Mouse (Mus musculus): ENCODE measurements around the gene Shank2. TPM values are rescaled to one million over a fixed set of nuclear protein-coding genes. Genes with fewer than 3 reads are reported as not detected.

Gene Shank2
- polyA plus RNA-seq, 1 experiment from 2014 or later, result 1.7 TPM

DNA sequence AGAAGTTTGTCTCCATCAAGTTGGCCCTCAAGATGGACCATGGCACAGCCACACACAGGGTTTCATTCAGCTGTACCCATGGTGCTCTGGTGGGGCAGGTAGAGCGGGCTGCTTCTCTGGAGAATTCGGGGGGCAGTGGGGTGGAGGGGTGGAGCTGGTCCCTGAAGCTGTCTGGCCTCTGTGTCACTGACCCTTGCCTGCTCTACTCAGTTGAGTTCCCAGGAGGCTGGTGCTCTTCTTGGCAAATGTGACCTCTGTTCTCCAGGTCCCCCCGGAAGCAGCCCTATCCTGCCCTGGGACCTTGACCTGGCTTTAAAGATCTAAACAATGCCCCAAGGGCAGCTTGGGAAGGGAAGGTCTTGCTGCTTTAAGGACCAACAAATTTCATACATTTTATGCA lies 20.1 kb downstream of the Shank2 start:
- peaks cover 7% of the 10 kb centered on the region; the same call in 1 of the 2 replicates for H3K4me1 ChIP-seq (replicated peaks; ENCODE audit: control insufficient read depth, insufficient read depth, low read length)
- DNase-seq (ENCODE audit: low spot score) (no peak), ATAC-seq (replicated peaks; ENCODE audit: low FRiP score, low TSS enrichment, low read depth) (no peak)
- no peak overlapping the region for H3K4me2 ChIP-seq (ENCODE audit: low read length)
- no peaks in the 10 kb centered on the region for H3K27me3 ChIP-seq (replicated peaks; ENCODE audit: control insufficient read depth, insufficient read depth, low read length)
- no peak overlapping the region for H3K9ac ChIP-seq (ENCODE audit: low read length)
- H3K9me3 ChIP-seq (ENCODE audit: control insufficient read depth, low read length), result 0 out of 2 replicates have a peak, but pooled peaks cover 3% of the 10 kb centered on the region
- H3K4me3 ChIP-seq (ENCODE audit: low read depth, low read length), result no peak overlapping the region
- WGBS, result 68% methylated on average over 3 of the region's 3 CpGs
- no peak overlapping the region for H3K27ac ChIP-seq (ENCODE audit: low read depth)
- no peaks in the 10 kb centered on the region for H3K36me3 ChIP-seq (ENCODE audit: control insufficient read depth, insufficient read depth, low read length)

DNA sequence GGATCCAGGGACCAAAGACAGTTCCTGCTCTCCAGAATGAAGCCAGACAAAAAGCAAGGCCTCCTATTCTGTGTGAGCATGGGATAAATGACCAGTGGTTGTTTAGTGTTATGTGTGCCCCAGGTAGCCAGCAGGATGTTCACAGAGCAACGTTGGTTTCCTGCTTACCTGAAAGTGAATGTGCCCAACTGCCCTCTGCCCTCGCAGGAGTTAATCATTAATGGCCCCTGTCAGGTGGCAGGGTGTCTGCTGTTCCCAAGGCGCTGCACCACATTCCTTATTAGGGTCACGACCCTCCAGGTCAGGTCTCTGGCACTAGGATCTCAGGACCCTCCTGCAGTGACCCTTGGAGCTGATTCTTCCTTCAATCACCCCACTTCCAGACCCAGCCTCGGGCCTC lies 21.0 kb downstream of the Shank2 start:
- H3K4me2 ChIP-seq (ENCODE audit: low read length), result no peak overlapping the region
- H3K4me3 ChIP-seq (ENCODE audit: low read depth, low read length), result no peak overlapping the region
- ATAC-seq (replicated peaks; ENCODE audit: low FRiP score, low TSS enrichment, low read depth) (peak; percentile 50; the same call in 1 of the 2 replicates), DNase-seq (ENCODE audit: low spot score) (peak; percentile 63)
- H3K36me3 ChIP-seq (ENCODE audit: control insufficient read depth, insufficient read depth, low read length), result no peaks in the 10 kb centered on the region
- H3K27me3 ChIP-seq (replicated peaks; ENCODE audit: control insufficient read depth, insufficient read depth, low read length), result no peaks in the 10 kb centered on the region
- H3K4me1 ChIP-seq (replicated peaks; ENCODE audit: control insufficient read depth, insufficient read depth, low read length), result peaks cover 7% of the 10 kb centered on the region; the same call in 1 of the 2 replicates
- H3K27ac ChIP-seq (ENCODE audit: low read depth), result no peak overlapping the region
- H3K9me3 ChIP-seq (ENCODE audit: control insufficient read depth, low read length), result 0 out of 2 replicates have a peak, but pooled peaks cover 3% of the 10 kb centered on the region
- no peak overlapping the region for H3K9ac ChIP-seq (ENCODE audit: low read length)
- WGBS, result 8% methylated on average over 5 of the region's 5 CpGs

DNA sequence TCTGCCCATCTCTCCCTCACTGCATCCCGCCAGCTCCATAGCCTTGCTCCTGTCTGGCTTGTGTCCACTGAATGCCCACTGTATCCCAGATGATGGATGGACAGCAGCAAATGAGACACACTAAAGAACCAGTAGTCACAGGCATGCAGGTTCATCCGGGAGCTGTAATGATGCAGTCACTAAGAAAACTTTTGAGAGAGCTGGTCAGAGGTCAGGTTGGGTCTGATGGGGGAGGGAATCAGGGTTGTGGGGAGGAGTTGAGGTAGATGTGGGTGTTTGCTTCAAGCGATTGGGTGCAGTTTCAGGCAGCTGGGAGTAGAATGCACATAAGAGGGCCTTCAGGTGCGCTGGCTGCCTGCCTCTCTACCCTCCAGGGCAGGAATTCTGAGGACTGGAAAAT lies 21.8 kb downstream of the Shank2 start:
- Histone ChIP-seq H3K9ac (ENCODE audit: low read length) (no peak overlapping the region), H3K27me3 (replicated peaks; ENCODE audit: control insufficient read depth, insufficient read depth, low read length) (no peaks in the 10 kb centered on the region), H3K4me2 (ENCODE audit: low read length) (no peak overlapping the region), H3K27ac (ENCODE audit: low read depth) (no peak overlapping the region), H3K4me3 (ENCODE audit: low read depth, low read length) (no peak overlapping the region), H3K36me3 (ENCODE audit: control insufficient read depth, insufficient read depth, low read length) (no peaks in the 10 kb centered on the region), H3K4me1 (replicated peaks; ENCODE audit: control insufficient read depth, insufficient read depth, low read length) (peaks cover 7% of the 10 kb centered on the region; the same call in 1 of the 2 replicates), H3K9me3 (ENCODE audit: control insufficient read depth, low read length) (0 out of 2 replicates have a peak, but pooled peaks cover 3% of the 10 kb centered on the region)
- WGBS, result 29% methylated on average over 4 of the region's 4 CpGs
- DNase-seq (ENCODE audit: low spot score) (no peak), ATAC-seq (replicated peaks; ENCODE audit: low FRiP score, low TSS enrichment, low read depth) (no peak)

DNA sequence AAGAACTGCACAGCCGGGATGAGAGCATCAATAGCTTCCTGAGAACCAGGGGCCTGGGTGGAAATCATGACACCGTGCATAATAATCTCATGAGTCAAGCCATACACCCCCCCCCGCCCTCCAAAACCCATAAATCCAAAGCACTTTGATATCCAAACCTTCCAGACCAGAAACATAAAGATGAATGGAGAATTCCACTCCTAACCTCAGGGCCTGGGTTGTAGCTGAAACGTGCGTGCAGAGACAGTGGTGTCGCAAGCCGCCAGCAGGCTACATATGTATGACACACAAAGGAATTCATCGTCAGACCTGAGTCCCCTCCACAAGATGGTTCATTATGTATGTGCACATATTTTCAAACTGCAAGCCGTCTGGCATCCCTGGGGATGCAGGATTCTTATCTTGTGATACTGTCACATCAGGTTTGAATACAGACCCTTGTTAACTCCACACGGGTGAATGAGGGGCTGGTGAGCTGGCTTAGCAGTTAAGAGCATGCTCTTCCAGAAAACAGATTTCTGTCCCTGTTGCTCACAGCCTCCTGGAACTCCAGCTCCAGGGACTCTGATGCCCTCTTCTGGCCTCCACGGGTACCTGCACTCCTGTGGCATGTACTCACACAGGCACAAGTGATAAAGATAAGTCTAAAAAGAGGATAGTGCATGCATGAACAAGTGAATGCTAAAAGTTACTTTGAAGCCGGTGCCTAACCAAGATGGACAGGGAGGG lies 24.5 kb downstream of the Shank2 start:
- DNase-seq (ENCODE audit: low spot score) (no peak), ATAC-seq (replicated peaks; ENCODE audit: low FRiP score, low TSS enrichment, low read depth) (no peak)
- Histone ChIP-seq H3K9ac (ENCODE audit: low read length) (no peak overlapping the region), H3K4me3 (ENCODE audit: low read depth, low read length) (no peak overlapping the region), H3K4me2 (ENCODE audit: low read length) (no peak overlapping the region), H3K9me3 (ENCODE audit: control insufficient read depth, low read length) (0 out of 2 replicates have a peak, but pooled peaks cover 3% of the 10 kb centered on the region), H3K36me3 (ENCODE audit: control insufficient read depth, insufficient read depth, low read length) (no peaks in the 10 kb centered on the region), H3K27me3 (replicated peaks; ENCODE audit: control insufficient read depth, insufficient read depth, low read length) (no peaks in the 10 kb centered on the region), H3K27ac (ENCODE audit: low read depth) (no peak overlapping the region), H3K4me1 (replicated peaks; ENCODE audit: control insufficient read depth, insufficient read depth, low read length) (peaks cover 7% of the 10 kb centered on the region; the same call in 1 of the 2 replicates)
- 80% methylated on average over 12 of the region's 12 CpGs for whole genome bisulfite sequencing

DNA sequence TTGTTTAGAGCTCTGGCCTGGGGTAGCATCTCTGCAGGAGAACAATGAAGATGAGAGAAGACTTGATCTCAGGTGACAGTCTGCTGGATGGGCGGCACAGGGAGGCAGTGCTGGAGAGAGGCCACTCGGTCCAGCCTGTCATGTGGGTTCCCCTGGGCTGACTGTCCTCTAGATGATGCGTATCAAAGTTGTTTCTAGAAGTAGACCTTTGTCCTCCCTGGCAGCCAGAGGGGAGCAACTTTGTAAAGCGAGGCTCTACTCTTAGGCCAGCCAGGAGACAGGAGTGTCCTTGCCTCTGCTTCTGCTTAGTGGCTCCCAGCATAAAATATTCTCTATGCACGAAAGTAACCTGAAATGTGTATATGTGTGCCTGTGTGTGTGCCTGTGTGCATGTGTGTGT lies 27.5 kb downstream of the Shank2 start:
- H3K9ac ChIP-seq (ENCODE audit: low read length), result no peak overlapping the region
- 66% methylated on average over 5 of the region's 5 CpGs for WGBS
- H3K4me2 ChIP-seq (ENCODE audit: low read length), result no peak overlapping the region
- H3K4me1 ChIP-seq (replicated peaks; ENCODE audit: control insufficient read depth, insufficient read depth, low read length), result no peaks in the 10 kb centered on the region
- no peaks in the 10 kb centered on the region for H3K27me3 ChIP-seq (replicated peaks; ENCODE audit: control insufficient read depth, insufficient read depth, low read length)
- no peak overlapping the region for H3K4me3 ChIP-seq (ENCODE audit: low read depth, low read length)
- H3K9me3 ChIP-seq (ENCODE audit: control insufficient read depth, low read length), result 0 out of 2 replicates have a peak, but pooled peaks cover 3% of the 10 kb centered on the region
- ATAC-seq (replicated peaks; ENCODE audit: low FRiP score, low TSS enrichment, low read depth) (no peak), DNase-seq (ENCODE audit: low spot score) (no peak)
- no peak overlapping the region for H3K27ac ChIP-seq (ENCODE audit: low read depth)
- no peaks in the 10 kb centered on the region for H3K36me3 ChIP-seq (ENCODE audit: control insufficient read depth, insufficient read depth, low read length)

DNA sequence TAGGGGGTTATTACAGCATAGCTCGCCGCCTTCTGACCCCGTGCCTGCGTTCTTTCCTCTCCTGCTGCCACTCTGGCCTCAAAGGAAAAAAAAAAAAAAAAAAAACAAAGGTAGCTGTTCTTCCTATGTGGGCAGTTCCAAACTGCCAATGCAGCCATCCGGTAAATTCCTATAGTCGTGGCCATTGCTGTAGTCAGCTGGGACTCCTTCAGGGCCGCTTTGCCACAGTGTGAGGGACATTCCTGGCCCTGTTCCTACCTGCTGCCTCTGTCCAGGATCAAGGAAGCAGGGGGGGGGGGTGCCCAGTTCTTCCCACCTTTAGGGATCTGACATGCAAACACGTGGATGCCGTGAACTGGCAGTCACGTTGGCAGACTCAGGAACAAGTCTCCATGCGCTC lies 29.1 kb downstream of the Shank2 start:
- Histone ChIP-seq H3K27ac (ENCODE audit: low read depth) (no peak overlapping the region), H3K36me3 (ENCODE audit: control insufficient read depth, insufficient read depth, low read length) (no peaks in the 10 kb centered on the region), H3K4me2 (ENCODE audit: low read length) (no peak overlapping the region), H3K9ac (ENCODE audit: low read length) (no peak overlapping the region), H3K4me1 (replicated peaks; ENCODE audit: control insufficient read depth, insufficient read depth, low read length) (no peaks in the 10 kb centered on the region), H3K9me3 (ENCODE audit: control insufficient read depth, low read length) (0 out of 2 replicates have a peak, but pooled peaks cover 3% of the 10 kb centered on the region), H3K27me3 (replicated peaks; ENCODE audit: control insufficient read depth, insufficient read depth, low read length) (no peaks in the 10 kb centered on the region), H3K4me3 (ENCODE audit: low read depth, low read length) (no peak overlapping the region)
- DNase-seq (ENCODE audit: low spot score) (no peak), ATAC-seq (replicated peaks; ENCODE audit: low FRiP score, low TSS enrichment, low read depth) (no peak)
- WGBS, result 71% methylated on average over 11 of the region's 11 CpGs

DNA sequence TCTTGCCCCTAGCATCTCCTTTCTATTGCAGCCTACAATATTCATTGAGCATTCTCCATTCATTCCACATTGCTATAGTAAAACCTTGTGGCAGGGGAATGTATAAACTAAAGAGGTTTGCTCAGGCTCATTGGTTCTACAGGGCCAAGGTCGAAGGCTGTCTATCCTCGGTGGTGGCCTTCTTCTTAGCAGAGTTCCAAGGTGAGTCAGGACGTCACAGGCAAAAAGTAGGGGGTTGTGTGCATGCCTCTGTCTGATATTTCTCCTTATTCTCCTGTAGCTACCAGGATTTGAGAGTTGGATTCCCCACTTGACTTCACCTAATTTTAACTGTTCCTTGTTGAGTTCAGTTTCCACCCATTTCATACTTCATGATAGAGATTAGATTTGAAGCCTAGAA lies 29.9 kb downstream of the Shank2 start:
- H3K27ac ChIP-seq (ENCODE audit: low read depth), result no peak overlapping the region
- H3K9me3 ChIP-seq (ENCODE audit: control insufficient read depth, low read length), result no peaks in the 10 kb centered on the region
- ATAC-seq (replicated peaks; ENCODE audit: low FRiP score, low TSS enrichment, low read depth) (no peak), DNase-seq (ENCODE audit: low spot score) (no peak)
- no peaks in the 10 kb centered on the region for H3K36me3 ChIP-seq (ENCODE audit: control insufficient read depth, insufficient read depth, low read length)
- no peaks in the 10 kb centered on the region for H3K27me3 ChIP-seq (replicated peaks; ENCODE audit: control insufficient read depth, insufficient read depth, low read length)
- no peaks in the 10 kb centered on the region for H3K4me1 ChIP-seq (replicated peaks; ENCODE audit: control insufficient read depth, insufficient read depth, low read length)
- WGBS, result 90% methylated on average over 3 of the region's 3 CpGs
- H3K4me3 ChIP-seq (ENCODE audit: low read depth, low read length), result no peak overlapping the region
- H3K9ac ChIP-seq (ENCODE audit: low read length), result no peak overlapping the region
- H3K4me2 ChIP-seq (ENCODE audit: low read length), result no peak overlapping the region

DNA sequence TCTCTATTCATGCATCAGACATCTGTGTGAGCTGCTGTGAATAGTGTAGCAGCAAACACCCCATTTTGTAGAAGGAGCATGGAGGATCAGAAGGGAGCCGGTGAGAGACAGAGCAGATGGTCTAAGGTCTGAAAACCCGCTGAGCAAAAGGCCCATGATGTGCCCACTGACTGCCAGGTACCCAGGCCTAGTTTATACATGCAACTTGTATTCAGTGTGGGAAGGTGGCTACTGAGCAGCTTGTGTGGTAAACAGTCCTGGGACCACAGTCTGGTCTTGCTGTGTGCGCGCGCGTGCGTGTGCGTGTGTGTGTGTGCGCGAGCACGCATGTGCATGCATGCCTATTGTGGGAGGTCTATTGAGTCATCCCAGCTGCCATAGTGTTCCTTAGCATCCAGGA lies 35.8 kb downstream of the Shank2 start:
- no peak for DNase-seq (ENCODE audit: low spot score)
- H3K4me2 ChIP-seq (ENCODE audit: low read length), result no peak overlapping the region
- H3K36me3 ChIP-seq (ENCODE audit: control insufficient read depth, insufficient read depth, low read length), result no peaks in the 10 kb centered on the region
- no peak overlapping the region for H3K4me3 ChIP-seq (ENCODE audit: low read depth, low read length)
- WGBS, result 95% methylated on average over 11 of the region's 11 CpGs
- no peak for ATAC-seq (replicated peaks; ENCODE audit: low FRiP score, low TSS enrichment, low read depth)
- H3K27ac ChIP-seq (ENCODE audit: low read depth), result no peak overlapping the region
- no peaks in the 10 kb centered on the region for H3K4me1 ChIP-seq (replicated peaks; ENCODE audit: control insufficient read depth, insufficient read depth, low read length)
- no peak overlapping the region for H3K9ac ChIP-seq (ENCODE audit: low read length)
- no peaks in the 10 kb centered on the region for H3K27me3 ChIP-seq (replicated peaks; ENCODE audit: control insufficient read depth, insufficient read depth, low read length)
- H3K9me3 ChIP-seq (ENCODE audit: control insufficient read depth, low read length), result no peaks in the 10 kb centered on the region

All from intestine, embryonic 14.5 days (tissue).